Mouse (Mus musculus): ENCODE measurements around the gene Cyb5d1. TPM values are rescaled to one million over a fixed set of nuclear protein-coding genes. Genes with fewer than 3 reads are reported as not detected.
A peak's percentile ranks its signal among the peaks of the same experiment; 100 is the strongest.
"Not testable (repeated sequence)": the region's sequence is repeated elsewhere in the genome, so short reads cannot be mapped to it uniquely, and the experiment has no call there.

Gene Cyb5d1
- polyA plus RNA-seq, 1 experiment from 2014 or later, result 30.2 TPM

DNA sequence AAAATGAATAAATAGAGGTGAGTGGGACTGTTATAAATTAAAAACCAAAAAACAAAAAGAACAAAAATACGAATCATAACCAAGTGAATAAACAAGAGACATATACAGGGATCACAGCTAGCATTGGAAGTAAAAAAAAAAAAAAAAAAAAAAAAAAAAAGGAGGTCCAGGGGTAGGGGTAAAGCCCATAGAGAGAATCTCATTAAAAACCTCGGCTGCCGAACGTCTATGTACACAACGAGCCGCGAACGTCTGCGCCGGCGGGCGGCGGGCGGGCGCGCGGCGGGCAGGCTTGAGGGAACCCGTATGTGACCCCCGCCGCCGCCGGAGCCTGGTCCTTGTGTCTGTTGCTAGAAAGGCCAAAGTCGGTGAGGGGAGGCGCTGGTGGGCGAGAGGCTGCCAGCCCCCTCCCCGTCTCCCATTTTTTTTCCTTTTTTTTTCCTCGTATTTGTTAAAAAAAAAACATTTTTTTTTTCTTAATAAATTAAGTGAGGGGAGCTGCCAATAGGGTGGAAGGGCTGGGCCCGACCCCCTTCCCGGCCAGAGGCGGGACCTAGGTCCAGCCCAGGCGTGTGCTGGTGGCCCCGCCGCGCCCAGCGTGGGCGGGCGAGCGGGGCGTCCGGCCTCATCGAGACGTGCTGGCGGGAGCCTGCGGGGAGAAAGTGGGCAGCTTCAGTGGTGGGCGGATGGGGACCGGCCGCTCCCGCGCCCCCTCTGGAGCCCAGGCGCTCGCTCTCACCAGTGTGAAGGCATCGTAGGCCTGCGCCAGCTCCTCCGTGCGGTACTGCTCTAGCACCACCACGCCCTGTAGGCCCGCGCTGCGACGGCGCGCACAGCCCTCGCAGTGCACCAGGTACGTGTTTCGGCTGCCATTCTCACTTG, 4.0 kb upstream of the Cyb5d1 start:
- Histone ChIP-seq H3K4me3 (peak overlapping the region; percentile 15; the same call in 1 of the 2 replicates), H3K9ac (no peak overlapping the region), H3K4me1 (peaks cover 51% of the 10 kb centered on the region), H3K4me2 (0 out of 2 replicates have a peak overlapping the region, but pooled peaks have one; percentile 20), H3K27ac (peak overlapping the region; percentile 27; the same call in 1 of the 2 replicates), H3K27me3 (peaks cover 9% of the 10 kb centered on the region; the same call in 1 of the 2 replicates), H3K9me3 (no peaks in the 10 kb centered on the region), H3K36me3 (peaks cover 50% of the 10 kb centered on the region)
- ATAC-seq (ENCODE audit: insufficient number of reproducible peaks, low FRiP score, low TSS enrichment, low read depth), result no peak
- 30% methylated on average over 65 of the region's 66 CpGs for WGBS

DNA sequence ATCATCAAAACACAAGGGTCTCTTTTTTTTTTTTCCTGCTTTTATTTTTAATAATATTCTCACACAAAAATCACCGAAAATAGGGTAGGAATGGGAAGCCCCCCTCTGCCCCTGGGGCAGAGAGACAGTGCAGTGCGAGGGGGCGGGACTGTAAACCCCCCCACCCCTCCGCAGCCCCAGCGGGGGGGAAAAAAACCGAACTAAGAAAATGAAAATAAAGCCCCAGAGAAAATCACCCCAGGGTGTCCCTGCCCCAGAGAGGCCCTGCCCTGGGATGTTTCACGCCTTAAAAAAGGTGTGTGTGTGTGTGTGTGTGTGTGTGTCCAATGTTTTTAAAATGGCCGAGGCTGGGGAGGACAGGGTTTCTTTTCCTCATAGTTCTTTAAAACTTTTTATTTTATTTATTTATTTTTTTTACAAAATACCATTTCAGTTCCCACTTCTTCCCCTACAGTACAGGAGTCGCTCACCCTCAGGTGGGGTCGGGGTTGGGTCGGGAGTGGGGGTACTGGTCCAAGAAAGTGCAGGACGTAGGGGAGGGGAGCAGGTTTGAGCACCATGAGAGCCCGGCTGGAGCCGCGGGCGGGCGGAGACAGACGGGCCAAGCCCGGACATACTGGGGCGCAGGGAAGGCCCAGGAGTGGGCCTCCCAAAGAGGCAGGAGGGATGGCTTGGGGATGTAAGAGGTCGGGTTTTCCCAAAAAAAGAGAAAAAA, 3.2 kb upstream of the Cyb5d1 start:
- Histone ChIP-seq H3K36me3 (peaks cover 42% of the 10 kb centered on the region), H3K9ac (no peak overlapping the region)
- 29% methylated on average over 21 of the region's 21 CpGs for WGBS

DNA sequence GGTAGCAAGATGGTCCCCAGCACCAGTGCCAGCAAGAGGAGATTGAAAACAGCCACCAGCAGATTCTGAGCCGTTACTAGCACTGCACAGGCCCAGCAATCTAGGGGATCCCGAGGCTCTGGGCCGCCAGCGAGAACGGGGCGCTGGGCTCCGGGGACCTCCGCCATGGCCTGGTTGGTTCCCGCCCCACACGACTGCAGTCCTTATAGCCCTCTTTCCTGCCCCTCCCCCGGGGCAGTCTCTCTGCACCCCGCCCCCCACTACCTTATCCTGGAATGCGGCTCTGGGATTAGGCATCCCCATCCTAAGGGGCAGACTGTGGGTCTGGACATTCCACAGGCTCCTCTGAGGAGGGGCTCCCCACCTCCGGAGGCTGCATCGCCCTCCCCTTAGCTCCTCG, 2.6 kb upstream of the Cyb5d1 start, which contains the start of gene Tmem88:
TSS of gene Tmem88 (minus strand) at position 176 of the 400 bp plus-strand sequence.
- Histone ChIP-seq H3K9me3 (no peaks in the 10 kb centered on the region), H3K9ac (0 out of 2 replicates have a peak within 1 kb of the TSS, but pooled peaks have one; percentile 29), H3K36me3 (peaks cover 36% of the 10 kb centered on the region), H3K4me2 (peak within 1 kb of the TSS; percentile 25), H3K4me3 (peak within 1 kb of the TSS; percentile 70), H3K4me1 (peaks cover 55% of the 10 kb centered on the region), H3K27ac (peak within 1 kb of the TSS; percentile 99), H3K27me3 (peaks cover 9% of the 10 kb centered on the region; the same call in 1 of the 2 replicates)
- 14% methylated on average over 16 of the region's 16 CpGs for WGBS
- no peak for ATAC-seq (ENCODE audit: insufficient number of reproducible peaks, low FRiP score, low TSS enrichment, low read depth)

More for the DNA sequence above, 3.2 kb upstream of the Cyb5d1 start:
- peaks cover 9% of the 10 kb centered on the region; the same call in 1 of the 2 replicates for H3K27me3 ChIP-seq
- H3K4me1 ChIP-seq, result peaks cover 55% of the 10 kb centered on the region
- H3K4me3 ChIP-seq, result peak overlapping the region; percentile 70; the same call in 1 of the 2 replicates
- H3K9me3 ChIP-seq, result no peaks in the 10 kb centered on the region
- H3K27ac ChIP-seq, result no peak overlapping the region
- ATAC-seq (ENCODE audit: insufficient number of reproducible peaks, low FRiP score, low TSS enrichment, low read depth), result no peak
- H3K4me2 ChIP-seq, result peak overlapping the region; percentile 25; the same call in 1 of the 2 replicates

DNA sequence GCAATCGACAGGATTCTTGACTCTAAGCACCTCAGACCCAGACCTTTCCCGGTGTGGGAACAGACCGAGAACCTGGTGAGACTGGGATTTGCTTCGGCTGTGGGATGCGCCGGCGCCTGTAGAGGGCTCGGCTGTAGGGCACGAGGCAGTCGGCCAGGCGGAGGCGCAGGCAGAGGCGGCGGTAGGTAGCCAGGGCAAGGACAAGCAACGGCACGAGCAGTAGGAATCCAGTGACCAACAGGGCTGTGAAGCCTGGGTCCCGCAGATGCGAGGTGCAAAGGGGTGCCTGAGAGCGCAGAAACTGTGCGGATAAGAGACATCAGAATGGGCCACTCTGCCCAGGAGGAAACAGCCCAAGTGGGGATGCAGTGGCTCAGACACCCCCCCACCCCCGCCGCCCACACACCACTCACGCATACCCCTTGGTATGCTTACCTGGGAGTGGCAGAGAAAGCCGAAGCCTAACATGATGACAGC, 2.2 kb upstream of the Cyb5d1 start:
- Histone ChIP-seq H3K4me3 (peak overlapping the region; percentile 70), H3K27ac (peak overlapping the region; percentile 99), H3K36me3 (peaks cover 32% of the 10 kb centered on the region), H3K27me3 (peaks cover 9% of the 10 kb centered on the region; the same call in 1 of the 2 replicates), H3K4me1 (peaks cover 55% of the 10 kb centered on the region), H3K9ac (0 out of 2 replicates have a peak overlapping the region, but pooled peaks have one; percentile 29), H3K9me3 (no peaks in the 10 kb centered on the region), H3K4me2 (peak overlapping the region; percentile 25; the same call in 1 of the 2 replicates)
- ATAC-seq (ENCODE audit: insufficient number of reproducible peaks, low FRiP score, low TSS enrichment, low read depth), result no peak
- WGBS, result 17% methylated on average over 24 of the region's 24 CpGs

DNA sequence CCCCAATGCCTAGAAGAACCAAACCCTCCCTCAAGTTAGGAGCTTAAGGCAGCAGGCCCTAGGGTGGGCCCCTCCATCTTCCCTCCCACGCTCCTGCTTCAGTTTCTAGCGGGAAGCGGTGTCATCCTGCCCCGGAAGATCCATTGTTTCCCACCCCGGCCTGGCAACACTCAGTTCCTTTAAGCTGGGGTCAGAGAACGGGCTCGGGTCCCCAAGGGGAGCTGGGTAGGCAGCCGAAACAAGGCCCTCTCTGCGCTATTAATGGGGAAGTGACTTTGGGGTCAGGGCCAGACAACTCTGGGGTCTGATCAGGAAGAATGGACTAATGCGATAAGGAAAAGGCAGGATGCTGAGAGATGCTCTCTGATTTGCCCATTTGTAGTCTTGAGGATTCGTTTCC, 1.3 kb upstream of the Cyb5d1 start:
- peak overlapping the region; percentile 70 for H3K4me3 ChIP-seq
- H3K27ac ChIP-seq, result peak overlapping the region; percentile 99; the same call in 1 of the 2 replicates
- H3K4me2 ChIP-seq, result peak overlapping the region; percentile 62
- no peak for ATAC-seq (ENCODE audit: insufficient number of reproducible peaks, low FRiP score, low TSS enrichment, low read depth)
- H3K9me3 ChIP-seq, result no peaks in the 10 kb centered on the region
- 41% methylated on average over 11 of the region's 11 CpGs for WGBS
- peaks cover 9% of the 10 kb centered on the region; the same call in 1 of the 2 replicates for H3K27me3 ChIP-seq
- no peak overlapping the region for H3K9ac ChIP-seq
- peaks cover 55% of the 10 kb centered on the region for H3K4me1 ChIP-seq
- H3K36me3 ChIP-seq, result peaks cover 27% of the 10 kb centered on the region

DNA sequence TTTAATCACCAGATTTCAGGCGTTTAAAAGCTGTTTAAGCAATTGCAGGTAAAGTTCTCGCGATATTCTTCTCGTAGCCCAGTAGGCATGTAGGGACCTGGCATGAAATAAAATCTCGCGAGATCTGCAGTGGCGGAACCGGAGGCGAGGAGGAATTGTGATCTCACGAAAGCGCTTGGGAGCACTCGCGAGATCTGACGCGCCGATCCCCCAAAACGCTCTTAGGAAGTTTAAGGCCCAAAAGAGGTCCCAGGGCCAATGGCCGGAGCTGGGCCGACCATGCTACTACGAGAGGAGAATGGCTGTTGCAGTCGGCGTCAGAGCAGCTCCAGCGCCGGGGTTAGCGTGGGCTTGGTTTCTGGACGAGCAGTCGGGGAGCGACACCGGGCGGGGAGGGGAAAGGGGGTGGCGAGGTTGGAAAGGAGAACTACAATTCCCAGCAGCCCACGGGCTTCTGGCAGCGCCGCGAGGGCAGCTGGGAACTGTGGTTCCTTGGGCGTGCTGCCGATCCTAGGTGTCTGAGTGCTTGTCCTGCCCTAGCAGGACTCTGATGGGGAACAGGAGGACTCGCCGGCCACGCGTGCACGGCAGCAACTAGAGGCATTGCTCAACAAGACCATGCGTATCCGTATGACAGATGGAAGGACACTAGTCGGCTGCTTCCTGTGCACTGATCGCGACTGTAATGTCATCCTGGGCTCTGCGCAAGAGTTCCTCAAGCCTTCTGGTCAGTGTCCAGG, 373 bp upstream of the Cyb5d1 start:
- peaks cover 7% of the 10 kb centered on the region; the same call in 1 of the 2 replicates for H3K27me3 ChIP-seq
- H3K4me1 ChIP-seq, result peaks cover 49% of the 10 kb centered on the region
- H3K4me2 ChIP-seq, result peak overlapping the region; percentile 62
- peak; percentile 89 for ATAC-seq (ENCODE audit: insufficient number of reproducible peaks, low FRiP score, low TSS enrichment, low read depth)
- peak overlapping the region; percentile 93 for H3K9ac ChIP-seq
- H3K36me3 ChIP-seq, result peaks cover 17% of the 10 kb centered on the region
- under 1% methylated on average over 48 of the region's 48 CpGs for WGBS
- peak overlapping the region; percentile 99 for H3K27ac ChIP-seq
- no peaks in the 10 kb centered on the region for H3K9me3 ChIP-seq
- peak overlapping the region; percentile 70 for H3K4me3 ChIP-seq

DNA sequence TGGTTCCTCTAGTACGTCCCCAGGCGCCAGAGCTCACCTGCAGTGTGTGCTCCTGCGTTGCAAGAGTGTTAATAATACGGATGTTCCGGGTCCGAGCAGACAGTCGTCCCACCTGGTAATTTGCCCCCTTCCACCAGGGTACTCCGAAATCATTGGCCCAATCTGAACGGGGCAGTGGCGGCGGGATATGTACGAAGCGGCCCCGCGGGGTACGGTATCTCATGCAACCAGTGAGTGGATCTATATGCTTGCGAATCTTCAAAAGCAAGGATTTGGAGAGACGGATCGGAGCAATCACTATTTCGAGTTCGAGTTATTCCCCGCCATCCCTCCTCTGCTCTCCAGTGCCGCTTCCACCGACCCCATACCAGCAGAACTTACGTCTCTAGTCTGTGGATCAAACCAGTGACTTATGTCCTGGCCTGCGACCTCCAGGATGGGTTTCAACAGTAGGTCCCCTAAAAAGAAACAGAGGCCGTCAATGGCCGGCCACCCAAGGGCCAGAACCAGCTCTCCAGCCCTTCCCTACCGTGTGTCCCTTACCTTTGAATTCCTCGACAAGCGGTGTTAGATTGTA, 752 bp downstream of the Cyb5d1 start:
- not testable (repeated sequence) for H3K9me3 ChIP-seq; ATAC-seq (ENCODE audit: insufficient number of reproducible peaks, low FRiP score, low TSS enrichment, low read depth); H3K27me3 ChIP-seq; H3K36me3 ChIP-seq
- H3K27ac ChIP-seq, result peak overlapping the region; percentile 99
- under 1% methylated on average over 31 of the region's 31 CpGs for WGBS
- H3K4me1 ChIP-seq, result peaks cover 46% of the 10 kb centered on the region
- peak overlapping the region; percentile 70 for H3K4me3 ChIP-seq
- H3K9ac ChIP-seq, result peak overlapping the region; percentile 60
- H3K4me2 ChIP-seq, result peak overlapping the region; percentile 62

DNA sequence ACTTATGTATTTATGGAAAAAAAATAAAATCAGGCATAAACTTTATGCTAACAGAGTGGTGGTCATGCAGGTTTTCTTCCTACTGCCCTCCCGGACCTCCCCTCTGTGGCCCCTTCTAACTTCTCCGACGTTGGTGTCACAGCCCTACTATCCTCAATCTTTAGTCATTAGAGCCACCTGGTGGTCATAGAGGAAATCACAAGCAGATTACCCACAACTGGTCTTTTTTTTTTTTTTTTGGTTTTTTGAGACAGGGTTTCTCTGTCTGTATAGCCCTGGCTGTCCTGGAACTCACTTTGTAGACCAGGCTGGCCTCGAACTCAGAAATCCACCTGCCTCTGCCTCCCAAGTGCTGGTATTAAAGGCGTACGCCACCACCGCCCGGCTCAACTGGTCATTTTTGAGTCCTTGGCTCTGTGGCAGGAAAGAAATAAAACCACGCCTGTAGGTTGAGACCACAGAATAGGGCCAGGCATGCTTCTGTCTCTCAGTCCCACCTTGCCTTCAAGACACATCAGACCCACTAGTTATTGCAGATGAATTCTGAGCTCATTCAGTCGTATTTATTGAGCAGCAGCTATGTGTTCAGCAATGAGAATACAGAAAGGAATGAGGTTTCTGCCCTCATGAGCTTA, 4.9 kb downstream of the Cyb5d1 start:
- 52% methylated on average over 10 of the region's 10 CpGs for WGBS
- H3K9me3 ChIP-seq, result no peaks in the 10 kb centered on the region
- 0 out of 2 replicates have a peak, but pooled peaks have one; percentile 10 for ATAC-seq (ENCODE audit: insufficient number of reproducible peaks, low FRiP score, low TSS enrichment, low read depth)
- no peak overlapping the region for H3K27ac ChIP-seq
- no peaks in the 10 kb centered on the region for H3K27me3 ChIP-seq
- peaks cover 7% of the 10 kb centered on the region; the same call in 1 of the 2 replicates for H3K36me3 ChIP-seq
- H3K4me2 ChIP-seq, result no peak overlapping the region
- H3K4me3 ChIP-seq, result no peak overlapping the region
- H3K4me1 ChIP-seq, result peaks cover 12% of the 10 kb centered on the region
- H3K9ac ChIP-seq, result no peak overlapping the region

DNA sequence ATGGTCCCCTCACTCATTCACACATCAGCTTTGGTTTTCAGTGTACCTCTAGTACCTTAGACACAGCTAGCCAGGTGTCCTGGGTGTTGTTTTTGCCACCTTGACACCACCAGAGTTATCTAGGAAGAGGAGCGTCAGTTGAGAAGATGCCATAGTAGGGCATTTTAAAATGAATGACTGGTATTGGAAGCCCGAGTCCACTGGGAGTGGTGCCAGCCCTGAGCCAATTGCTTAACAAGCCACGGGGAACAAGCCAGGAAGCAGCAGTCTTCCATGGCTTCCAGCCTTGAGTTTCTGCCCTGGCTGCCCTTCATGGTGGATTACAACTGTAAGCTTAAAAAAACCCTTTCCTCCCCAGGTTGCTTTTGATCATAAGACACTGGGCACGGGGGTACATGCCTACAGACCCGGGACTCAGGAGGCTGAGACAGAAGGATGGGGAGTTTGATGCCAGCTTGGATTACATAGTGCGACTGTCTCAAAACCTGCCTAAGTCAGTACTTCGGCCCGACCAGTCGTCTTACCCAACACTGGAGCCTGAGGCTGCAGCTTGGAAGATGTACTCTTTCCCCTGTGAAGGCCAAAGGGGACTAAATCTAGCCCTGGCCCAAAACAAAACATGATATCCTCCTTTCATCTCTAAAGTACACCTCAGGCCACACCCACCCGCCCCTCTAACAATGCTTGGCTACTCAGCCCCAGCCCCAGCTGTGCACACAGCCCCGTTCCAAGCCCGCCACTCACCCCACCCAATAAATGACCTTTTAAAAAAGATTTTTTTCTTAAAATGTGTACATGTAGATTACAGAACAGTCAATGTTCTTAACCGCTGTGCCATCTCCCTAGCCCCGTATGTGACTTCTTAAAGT, 5.7 kb downstream of the Cyb5d1 start:
- no peak overlapping the region for H3K4me3 ChIP-seq
- no peak overlapping the region for H3K27ac ChIP-seq
- H3K9me3 ChIP-seq, result no peaks in the 10 kb centered on the region
- H3K27me3 ChIP-seq, result no peaks in the 10 kb centered on the region
- 0 out of 2 replicates have a peak, but pooled peaks have one; percentile 2 for ATAC-seq (ENCODE audit: insufficient number of reproducible peaks, low FRiP score, low TSS enrichment, low read depth)
- no peak overlapping the region for H3K4me2 ChIP-seq
- H3K36me3 ChIP-seq, result peaks cover 8% of the 10 kb centered on the region; the same call in 1 of the 2 replicates
- peaks cover 12% of the 10 kb centered on the region for H3K4me1 ChIP-seq
- no peak overlapping the region for H3K9ac ChIP-seq
- WGBS, result 64% methylated on average over 14 of the region's 14 CpGs

DNA sequence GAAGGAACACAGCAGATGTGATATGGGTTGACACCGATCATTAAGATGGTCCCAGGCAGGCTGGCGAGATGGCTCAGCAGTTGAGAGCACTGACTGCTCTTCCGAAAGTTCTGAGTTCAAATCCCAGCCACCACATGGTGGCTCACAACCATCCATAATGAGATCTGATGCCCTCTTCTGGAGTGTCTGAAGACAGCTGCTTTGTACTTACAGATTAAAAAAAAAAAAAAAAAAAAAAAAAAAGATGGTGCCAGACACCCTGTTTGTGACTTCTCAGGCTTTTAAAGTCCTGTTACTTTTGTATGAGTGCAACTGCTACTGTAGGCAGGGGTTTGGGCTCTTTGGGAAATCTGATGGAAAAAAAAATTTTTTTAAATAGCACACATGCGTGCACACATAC, 6.8 kb downstream of the Cyb5d1 start:
- peaks cover 8% of the 10 kb centered on the region; the same call in 1 of the 2 replicates for H3K36me3 ChIP-seq
- no peak overlapping the region; the same call in 1 of the 2 replicates for H3K27ac ChIP-seq
- H3K9me3 ChIP-seq, result no peaks in the 10 kb centered on the region
- H3K4me1 ChIP-seq, result peaks cover 5% of the 10 kb centered on the region
- H3K4me2 ChIP-seq, result no peak overlapping the region
- no peaks in the 10 kb centered on the region for H3K27me3 ChIP-seq
- no peak for ATAC-seq (ENCODE audit: insufficient number of reproducible peaks, low FRiP score, low TSS enrichment, low read depth)
- H3K4me3 ChIP-seq, result no peak overlapping the region
- no peak overlapping the region for H3K9ac ChIP-seq
- WGBS, result 93% methylated on average over 4 of the region's 4 CpGs

Data from limb, embryonic 15.5 days (tissue).